Mouse (Mus musculus) neural tube, embryonic 11.5 days (tissue): ENCODE measurements at regions not wholly inside any gene's neighbourhood (a gene's known extent, or its start where the extent isn't known, plus 50 kb on each side); places are given as distances from the start of the nearest gene placed in this dataset.
A peak's percentile ranks its signal among the peaks of the same experiment; 100 is the strongest.

ENCODE experiments used
- ATAC-seq: fragments of 200-750 bp; cut with Nextera tagmentation; 2 replicates; pipeline ENCODE4 v1.8.0; 2017; ENCODE audit warnings: moderate number of reproducible peaks, mild to moderate bottlenecking, moderate TSS enrichment, moderate library complexity; ENCODE audit not compliant: insufficient read depth, low FRiP score, low TSS enrichment
- DNase-seq: peaks from one replicate; pipeline ENCODE4 v3.0.0-alpha.2; 2015; ENCODE audit warnings: low spot score
- H3K27ac ChIP-seq: fragments of 300-500 bp; sonication (generic); 2 replicates; pipeline ENCODE4 v1.5.1; 2014; ENCODE audit warnings: low read depth, mild to moderate bottlenecking, low read length
- H3K27me3 ChIP-seq: fragments of 300-500 bp; sonication (generic); 2 replicates; pipeline ENCODE4 v1.6.1; 2014; ENCODE audit warnings: mild to moderate bottlenecking, low read length, mixed read lengths; ENCODE audit not compliant: control insufficient read depth, insufficient read depth
- H3K36me3 ChIP-seq: fragments of 300-500 bp; sonication (generic); 2 replicates; pipeline ENCODE4 v1.6.1; 2014; ENCODE audit warnings: mild to moderate bottlenecking, low read length, moderate library complexity, mixed read lengths; ENCODE audit not compliant: control insufficient read depth, insufficient read depth
- H3K4me1 ChIP-seq: fragments of 300-500 bp; sonication (generic); 2 replicates; pipeline ENCODE4 v1.6.1; 2014; ENCODE audit warnings: low read length, mixed read lengths; ENCODE audit not compliant: control insufficient read depth, insufficient read depth
- H3K4me2 ChIP-seq: fragments of 300-500 bp; sonication (generic); 2 replicates; pipeline ENCODE4 v1.6.1; 2014; ENCODE audit warnings: low read depth, mild to moderate bottlenecking, moderate library complexity
- H3K4me3 ChIP-seq: fragments of 300-500 bp; sonication (generic); 2 replicates; pipeline ENCODE4 v1.5.1; 2014; ENCODE audit warnings: low read depth, low read length
- H3K9ac ChIP-seq: fragments of 300-500 bp; sonication (generic); 2 replicates; pipeline ENCODE4 v1.6.1; 2014; ENCODE audit warnings: mild to moderate bottlenecking, low read length
- H3K9me3 ChIP-seq: fragments of 300-500 bp; sonication (generic); 2 replicates; pipeline ENCODE4 v1.6.1; 2016; ENCODE audit warnings: low read length; ENCODE audit not compliant: control insufficient read depth
- WGBS: fragments of 180-500 bp; shearing (Covaris S2); extraction: QIAGEN DNeasy Blood & Tissue Kit; methylation state at CpG from one replicate; pipeline ENCODE4 v1.1.7; 2014; 5-methylcytosine and 5-hydroxymethylcytosine counted together

GRCm38 (mm10) chr4:7228980-7229379, 1009.9 kb downstream of the Car8 start:
- no peak overlapping the region for H3K4me3 ChIP-seq
- no peaks in the 10 kb centered on the region; the same call in 1 of the 2 replicates for H3K9me3 ChIP-seq
- H3K27me3 ChIP-seq, result no peaks in the 10 kb centered on the region
- H3K36me3 ChIP-seq, result no peaks in the 10 kb centered on the region
- DNase-seq (no peak), ATAC-seq (no peak)
- WGBS, result 85% methylated on average over 2 of the region's 2 CpGs
- H3K27ac ChIP-seq, result no peak overlapping the region
- H3K4me1 ChIP-seq, result no peaks in the 10 kb centered on the region
- no peak overlapping the region for H3K4me2 ChIP-seq
- H3K9ac ChIP-seq, result no peak overlapping the region

- Histone ChIP-seq H3K4me1 (no peaks in the 10 kb centered on the region), H3K9me3 (no peaks in the 10 kb centered on the region), H3K4me3 (no peak overlapping the region), H3K36me3 (no peaks in the 10 kb centered on the region), H3K27me3 (no peaks in the 10 kb centered on the region), H3K4me2 (no peak overlapping the region), H3K9ac (no peak overlapping the region), H3K27ac (no peak overlapping the region)
- WGBS, result 81% methylated on average over 3 of the region's 3 CpGs
- no peak for DNase-seq
- no peak for ATAC-seq
Measured at GRCm38 (mm10) chr4:7222922-7223321, 1015.9 kb downstream of the Car8 start.

GRCm38 (mm10) chr4:7220426-7220825, 1018.4 kb downstream of the Car8 start:
- H3K27me3 ChIP-seq, result no peaks in the 10 kb centered on the region
- no peak overlapping the region for H3K27ac ChIP-seq
- no peaks in the 10 kb centered on the region for H3K4me1 ChIP-seq
- no peaks in the 10 kb centered on the region for H3K36me3 ChIP-seq
- H3K4me2 ChIP-seq, result no peak overlapping the region
- DNase-seq (no peak), ATAC-seq (no peak)
- H3K9ac ChIP-seq, result no peak overlapping the region
- H3K4me3 ChIP-seq, result no peak overlapping the region
- H3K9me3 ChIP-seq, result no peaks in the 10 kb centered on the region

- no peaks in the 10 kb centered on the region for H3K27me3 ChIP-seq
- no peaks in the 10 kb centered on the region for H3K4me1 ChIP-seq
- ATAC-seq, result 0 out of 2 replicates have a peak, but pooled peaks have one; percentile 21
- no peaks in the 10 kb centered on the region for H3K9me3 ChIP-seq
- H3K27ac ChIP-seq, result no peak overlapping the region
- no peaks in the 10 kb centered on the region for H3K36me3 ChIP-seq
- no peak overlapping the region for H3K4me2 ChIP-seq
- DNase-seq, result no peak
- H3K9ac ChIP-seq, result no peak overlapping the region
- no peak overlapping the region for H3K4me3 ChIP-seq
- 84% methylated on average over 5 of the region's 5 CpGs for WGBS
Measured at GRCm38 (mm10) chr4:7215048-7216030, 1023.5 kb downstream of the Car8 start.

GRCm38 (mm10) chr4:7206987-7207386, 1031.9 kb downstream of the Car8 start:
- no peaks in the 10 kb centered on the region for H3K27me3 ChIP-seq
- no peaks in the 10 kb centered on the region for H3K36me3 ChIP-seq
- H3K4me3 ChIP-seq, result no peak overlapping the region
- ATAC-seq (no peak), DNase-seq (no peak)
- H3K27ac ChIP-seq, result no peak overlapping the region
- H3K9ac ChIP-seq, result no peak overlapping the region
- H3K9me3 ChIP-seq, result no peaks in the 10 kb centered on the region
- 97% methylated on average over 1 of the region's 1 CpGs for WGBS
- H3K4me2 ChIP-seq, result no peak overlapping the region
- no peaks in the 10 kb centered on the region for H3K4me1 ChIP-seq

GRCm38 (mm10) chr4:7201816-7202215, 1037.0 kb downstream of the Car8 start:
- ATAC-seq (no peak), DNase-seq (no peak)
- no peaks in the 10 kb centered on the region for H3K9me3 ChIP-seq
- H3K27ac ChIP-seq, result no peak overlapping the region
- H3K36me3 ChIP-seq, result no peaks in the 10 kb centered on the region
- H3K4me2 ChIP-seq, result no peak overlapping the region
- H3K4me1 ChIP-seq, result no peaks in the 10 kb centered on the region
- no peaks in the 10 kb centered on the region for H3K27me3 ChIP-seq
- no peak overlapping the region for H3K9ac ChIP-seq
- 4% methylated on average over 2 of the region's 2 CpGs for WGBS
- H3K4me3 ChIP-seq, result no peak overlapping the region

GRCm38 (mm10) chr4:7199941-7200340, 1038.9 kb downstream of the Car8 start:
- H3K9ac ChIP-seq, result no peak overlapping the region
- no peaks in the 10 kb centered on the region for H3K27me3 ChIP-seq
- no peak overlapping the region for H3K4me2 ChIP-seq
- H3K4me1 ChIP-seq, result no peaks in the 10 kb centered on the region
- no peaks in the 10 kb centered on the region for H3K36me3 ChIP-seq
- ATAC-seq (no peak), DNase-seq (no peak)
- no peaks in the 10 kb centered on the region for H3K9me3 ChIP-seq
- H3K4me3 ChIP-seq, result no peak overlapping the region
- H3K27ac ChIP-seq, result no peak overlapping the region
- WGBS, result 68% methylated on average over 2 of the region's 2 CpGs

GRCm38 (mm10) chr4:7199052-7199451, 1039.8 kb downstream of the Car8 start:
- H3K27me3 ChIP-seq, result no peaks in the 10 kb centered on the region
- H3K36me3 ChIP-seq, result no peaks in the 10 kb centered on the region
- H3K4me1 ChIP-seq, result no peaks in the 10 kb centered on the region
- no peaks in the 10 kb centered on the region for H3K9me3 ChIP-seq
- H3K27ac ChIP-seq, result no peak overlapping the region
- ATAC-seq (no peak), DNase-seq (no peak)
- no peak overlapping the region for H3K4me3 ChIP-seq
- 87% methylated on average over 2 of the region's 2 CpGs for WGBS
- no peak overlapping the region for H3K9ac ChIP-seq
- no peak overlapping the region for H3K4me2 ChIP-seq

GRCm38 (mm10) chr4:7196570-7196969, 1042.3 kb downstream of the Car8 start:
- H3K9ac ChIP-seq, result no peak overlapping the region
- WGBS, result 90% methylated on average over 3 of the region's 3 CpGs
- ATAC-seq (no peak), DNase-seq (no peak)
- no peaks in the 10 kb centered on the region for H3K9me3 ChIP-seq
- no peaks in the 10 kb centered on the region for H3K4me1 ChIP-seq
- no peaks in the 10 kb centered on the region for H3K27me3 ChIP-seq
- no peak overlapping the region for H3K4me2 ChIP-seq
- no peaks in the 10 kb centered on the region for H3K36me3 ChIP-seq
- H3K4me3 ChIP-seq, result no peak overlapping the region
- no peak overlapping the region for H3K27ac ChIP-seq
